Mouse (Mus musculus): ENCODE results near the gene Cldn34b3. TPM values are rescaled to one million over a fixed set of nuclear protein-coding genes. Genes with fewer than 3 reads are reported as not detected.

Cldn34b3 gene
- not detected for polyA plus RNA-seq (2014; fragmentation: Illumina TruSeq; extraction: RNeasy Lipid Tissue Mini Kit (QIAGEN cat#74804); ENCODE audit: low replicate concordance)

DNA sequence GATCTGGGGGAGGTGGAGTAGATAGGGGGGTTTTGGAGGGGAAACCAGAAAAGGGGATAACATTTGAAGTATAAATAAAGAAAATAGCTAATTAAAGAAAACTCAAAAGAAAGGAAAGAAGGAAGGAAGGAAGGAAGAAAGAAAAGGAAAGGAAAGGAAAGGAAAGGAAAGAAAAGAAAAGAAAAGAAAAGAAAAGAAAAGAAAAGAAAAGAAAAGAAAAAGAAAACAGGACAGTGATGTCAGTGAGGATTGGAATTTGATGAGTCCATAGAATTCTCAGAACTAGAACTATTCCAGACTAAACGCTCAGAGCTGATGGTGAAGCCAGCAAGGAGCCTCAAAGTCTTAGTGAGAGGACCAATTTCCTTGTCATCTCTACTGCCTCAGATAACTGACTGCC is at the start of gene Cldn34b3:
Cldn34b3 (plus strand) TSS at position 301 of the 400 bp plus-strand sequence.

Other genes with a start within 250 kb of the Cldn34b3 start
- not detected for gene Cldn34b4, start 129.0 kb downstream of the Cldn34b3 start, polyA plus RNA-seq (2014; fragmentation: Illumina TruSeq; extraction: RNeasy Lipid Tissue Mini Kit (QIAGEN cat#74804); ENCODE audit: low replicate concordance)